Mouse (Mus musculus): ENCODE data around the gene Flna. TPM values are rescaled to one million over a fixed set of nuclear protein-coding genes. Genes with fewer than 3 reads are reported as not detected.
"Not testable (repeated sequence)": the region's sequence is repeated elsewhere in the genome, so short reads cannot be mapped to it uniquely, and the experiment has no call there.

The Flna gene
- polyA plus RNA-seq, 1 experiment = 28.9 TPM

DNA sequence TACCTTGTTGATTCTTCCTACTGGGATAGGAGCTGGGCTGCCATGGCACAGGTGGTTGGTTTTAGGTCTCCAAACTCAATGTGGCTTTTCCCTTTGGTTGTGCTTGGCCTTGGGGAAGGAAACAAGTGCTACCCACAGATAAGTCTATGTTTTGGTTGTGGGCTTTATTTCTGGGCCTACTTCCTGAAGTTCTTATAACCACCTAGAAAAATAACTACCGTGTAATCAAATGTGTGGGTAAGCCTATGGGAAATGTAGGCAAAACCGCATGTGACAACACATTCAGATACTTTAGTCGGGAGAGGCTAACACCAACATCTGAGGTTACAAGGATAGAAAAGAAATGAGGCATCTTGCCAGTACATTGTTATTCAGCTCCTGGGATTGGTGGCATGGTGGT lies 8.1 kb upstream of the Flna start:
- H3K27ac ChIP-seq (replicated peaks; ENCODE audit: low read depth, low read length) = no peak overlapping the region
- H3K4me1 ChIP-seq (ENCODE audit: control insufficient read depth, insufficient read depth, insufficient read length, low read length) = peaks cover 3% of the 10 kb centered on the region; the same call in 1 of the 2 replicates
- H3K4me3 ChIP-seq (ENCODE audit: insufficient read depth, low read depth, low read length) = no peak overlapping the region

DNA sequence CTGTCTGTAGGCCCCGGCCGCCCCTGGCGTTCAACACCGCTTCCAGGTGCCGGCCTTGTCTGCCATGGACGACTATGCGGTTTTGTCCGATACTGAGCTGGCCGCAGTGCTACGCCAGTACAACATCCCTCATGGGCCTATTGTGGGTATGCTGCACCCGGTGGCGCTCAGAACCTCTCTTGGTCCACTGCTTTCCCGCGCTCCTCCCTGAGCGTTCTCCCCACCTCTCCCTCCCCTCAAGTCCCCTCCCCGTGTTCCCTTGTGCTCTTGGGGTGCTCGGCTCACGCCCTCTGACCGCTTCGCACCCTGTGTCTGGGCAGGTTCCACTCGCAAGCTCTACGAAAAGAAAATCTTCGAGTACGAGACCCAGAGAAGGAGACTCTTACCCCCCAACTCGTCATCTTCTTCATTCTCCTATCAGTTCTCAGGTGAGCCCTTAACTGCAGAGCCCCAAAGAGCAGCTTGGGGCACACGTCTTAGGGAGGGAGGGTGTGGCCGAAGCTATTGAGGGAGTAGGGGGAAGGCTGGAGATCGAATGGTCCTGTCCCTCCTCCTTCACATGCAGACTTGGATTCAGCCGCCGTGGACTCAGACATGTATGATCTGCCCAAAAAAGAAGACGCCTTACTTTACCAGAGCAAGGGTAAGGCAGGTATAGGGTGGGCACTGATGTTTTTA lies 5.4 kb upstream of the Flna start:
- Histone ChIP-seq H3K4me1 (ENCODE audit: control insufficient read depth, insufficient read depth, insufficient read length, low read length) (peaks cover 3% of the 10 kb centered on the region; the same call in 1 of the 2 replicates), H3K4me3 (ENCODE audit: insufficient read depth, low read depth, low read length) (peak overlapping the region; percentile 88), H3K27ac (replicated peaks; ENCODE audit: low read depth, low read length) (peak overlapping the region; percentile 93)

GRCm38 (mm10) chrX:74254153-74254887 lies 4.7 kb upstream of the Flna start, which contains the start of gene Emd:
Gene Emd (plus strand): TSS chrX:74254687.
- H3K4me1 ChIP-seq (ENCODE audit: control insufficient read depth, insufficient read depth, insufficient read length, low read length) = peaks cover 3% of the 10 kb centered on the region; the same call in 1 of the 2 replicates
- peak within 1 kb of the TSS; percentile 93 for H3K27ac ChIP-seq (replicated peaks; ENCODE audit: low read depth, low read length)
- H3K4me3 ChIP-seq (ENCODE audit: insufficient read depth, low read depth, low read length) = peak within 1 kb of the TSS; percentile 88

DNA sequence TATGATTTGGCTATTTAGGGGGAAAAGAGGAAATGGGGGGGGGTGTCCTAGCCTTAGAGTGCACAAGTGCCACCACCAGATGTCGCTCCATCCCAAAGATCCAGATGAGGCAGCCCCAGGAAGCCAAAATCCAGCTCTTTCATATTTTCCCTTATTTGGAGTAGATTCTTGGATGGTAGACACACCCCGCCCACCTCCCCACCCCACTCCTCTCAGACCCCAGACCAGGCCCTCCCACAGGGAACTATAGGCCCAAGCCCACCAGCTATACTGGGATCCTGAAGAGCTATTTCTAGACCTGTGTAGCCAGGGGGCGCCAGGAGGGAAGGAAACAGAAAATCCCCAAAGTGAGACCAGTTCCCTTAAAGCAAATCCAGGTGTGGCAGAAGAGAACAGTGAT lies 969 bp downstream of the Flna start:
- H3K4me1 ChIP-seq (ENCODE audit: control insufficient read depth, insufficient read depth, insufficient read length, low read length) = no peaks in the 10 kb centered on the region
- peak overlapping the region; percentile 77 for H3K27ac ChIP-seq (replicated peaks; ENCODE audit: low read depth, low read length)
- peak overlapping the region; percentile 65 for H3K4me3 ChIP-seq (ENCODE audit: insufficient read depth, low read depth, low read length)

GRCm38 (mm10) chrX:74246693-74247092 lies 2.9 kb downstream of the Flna start:
- Histone ChIP-seq H3K4me3 (ENCODE audit: insufficient read depth, low read depth, low read length) (peak overlapping the region; percentile 71), H3K27ac (replicated peaks; ENCODE audit: low read depth, low read length) (peak overlapping the region; percentile 87), H3K4me1 (ENCODE audit: control insufficient read depth, insufficient read depth, insufficient read length, low read length) (no peaks in the 10 kb centered on the region)

GRCm38 (mm10) chrX:74246213-74246681 lies 3.4 kb downstream of the Flna start:
- H3K27ac ChIP-seq (replicated peaks; ENCODE audit: low read depth, low read length) = peak overlapping the region; percentile 89
- no peaks in the 10 kb centered on the region for H3K4me1 ChIP-seq (ENCODE audit: control insufficient read depth, insufficient read depth, insufficient read length, low read length)
- peak overlapping the region; percentile 72 for H3K4me3 ChIP-seq (ENCODE audit: insufficient read depth, low read depth, low read length)

- Histone ChIP-seq H3K4me3 (ENCODE audit: insufficient read depth, low read depth, low read length) (peak overlapping the region; percentile 72), H3K27ac (replicated peaks; ENCODE audit: low read depth, low read length) (peak overlapping the region; percentile 89), H3K4me1 (ENCODE audit: control insufficient read depth, insufficient read depth, insufficient read length, low read length) (no peaks in the 10 kb centered on the region)
These were observed 3.9 kb downstream of the Flna start for GRCm38 (mm10) chrX:74245687-74246086.

DNA sequence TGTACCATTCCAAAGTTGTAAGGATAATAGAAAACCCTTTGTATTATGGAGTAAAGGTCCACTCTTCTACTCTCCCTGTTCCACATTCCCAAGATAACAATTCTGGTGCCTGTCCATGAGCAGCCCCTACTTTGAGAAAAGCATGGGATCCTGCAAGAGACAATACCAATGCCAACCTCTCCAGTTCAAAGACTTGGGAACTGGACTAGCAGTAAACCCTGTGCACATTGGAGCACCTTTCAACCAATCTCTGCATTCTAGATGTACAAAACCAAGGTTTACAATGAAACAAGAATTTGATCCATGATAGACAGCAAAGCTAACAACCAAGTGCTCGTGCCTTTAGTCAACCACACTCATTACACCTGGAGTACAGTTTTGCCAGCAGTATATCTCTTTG lies 4.5 kb downstream of the Flna start:
- no peaks in the 10 kb centered on the region for H3K4me1 ChIP-seq (ENCODE audit: control insufficient read depth, insufficient read depth, insufficient read length, low read length)
- peak overlapping the region; percentile 85 for H3K27ac ChIP-seq (replicated peaks; ENCODE audit: low read depth, low read length)
- peak overlapping the region; percentile 72 for H3K4me3 ChIP-seq (ENCODE audit: insufficient read depth, low read depth, low read length)

- Histone ChIP-seq H3K4me3 (ENCODE audit: insufficient read depth, low read depth, low read length) (peak overlapping the region; percentile 72), H3K4me1 (ENCODE audit: control insufficient read depth, insufficient read depth, insufficient read length, low read length) (no peaks in the 10 kb centered on the region), H3K27ac (replicated peaks; ENCODE audit: low read depth, low read length) (peak overlapping the region; percentile 91)
These were observed 5.0 kb downstream of the Flna start for GRCm38 (mm10) chrX:74244614-74245083.

- H3K4me1 ChIP-seq (ENCODE audit: control insufficient read depth, insufficient read depth, insufficient read length, low read length) = no peaks in the 10 kb centered on the region
- H3K4me3 ChIP-seq (ENCODE audit: insufficient read depth, low read depth, low read length) = peak overlapping the region; percentile 59
These were observed 5.8 kb downstream of the Flna start for GRCm38 (mm10) chrX:74243807-74244206.

GRCm38 (mm10) chrX:74243396-74243795 lies 6.2 kb downstream of the Flna start:
- peak overlapping the region; percentile 91; the same call in 1 of the 2 replicates for H3K27ac ChIP-seq (replicated peaks; ENCODE audit: low read depth, low read length)
- peak overlapping the region; percentile 59; the same call in 1 of the 2 replicates for H3K4me3 ChIP-seq (ENCODE audit: insufficient read depth, low read depth, low read length)
- no peaks in the 10 kb centered on the region for H3K4me1 ChIP-seq (ENCODE audit: control insufficient read depth, insufficient read depth, insufficient read length, low read length)

More at GRCm38 (mm10) chrX:74243807-74244206, 5.8 kb downstream of the Flna start:
- H3K27ac ChIP-seq (replicated peaks; ENCODE audit: low read depth, low read length) = peak overlapping the region; percentile 91

GRCm38 (mm10) chrX:74240332-74240731 lies 9.3 kb downstream of the Flna start:
- Histone ChIP-seq H3K4me1 (ENCODE audit: control insufficient read depth, insufficient read depth, insufficient read length, low read length) (no peaks in the 10 kb centered on the region), H3K4me3 (ENCODE audit: insufficient read depth, low read depth, low read length) (no peak overlapping the region), H3K27ac (replicated peaks; ENCODE audit: low read depth, low read length) (no peak overlapping the region)

GRCm38 (mm10) chrX:74233196-74233595 lies 16.4 kb downstream of the Flna start:
- no peak overlapping the region for H3K27ac ChIP-seq (replicated peaks; ENCODE audit: low read depth, low read length)
- no peak overlapping the region for H3K4me3 ChIP-seq (ENCODE audit: insufficient read depth, low read depth, low read length)
- no peaks in the 10 kb centered on the region for H3K4me1 ChIP-seq (ENCODE audit: control insufficient read depth, insufficient read depth, insufficient read length, low read length)

DNA sequence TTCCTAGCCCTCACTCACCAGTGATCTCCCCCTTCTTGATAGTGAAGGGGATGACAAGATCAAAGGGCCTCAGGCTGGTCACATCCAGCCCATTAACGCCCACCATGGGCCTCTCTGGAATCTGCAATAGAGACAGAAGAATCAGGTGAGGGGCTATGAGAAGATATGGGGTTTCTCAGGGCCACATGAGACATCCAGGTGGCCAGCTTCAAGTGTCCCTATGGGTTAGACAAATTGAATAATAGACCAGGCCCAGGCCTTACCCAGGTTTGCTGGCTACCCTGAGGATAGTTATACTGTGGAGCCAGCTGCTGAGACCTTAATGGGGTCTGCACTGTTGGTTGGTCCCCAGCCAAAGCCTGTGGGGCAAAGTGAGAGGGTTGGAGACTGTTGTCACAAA lies 19.6 kb downstream of the Flna start:
- H3K4me1 ChIP-seq (ENCODE audit: control insufficient read depth, insufficient read depth, insufficient read length, low read length) = no peaks in the 10 kb centered on the region
- no peak overlapping the region for H3K4me3 ChIP-seq (ENCODE audit: insufficient read depth, low read depth, low read length)
- H3K27ac ChIP-seq (replicated peaks; ENCODE audit: low read depth, low read length) = no peak overlapping the region

DNA sequence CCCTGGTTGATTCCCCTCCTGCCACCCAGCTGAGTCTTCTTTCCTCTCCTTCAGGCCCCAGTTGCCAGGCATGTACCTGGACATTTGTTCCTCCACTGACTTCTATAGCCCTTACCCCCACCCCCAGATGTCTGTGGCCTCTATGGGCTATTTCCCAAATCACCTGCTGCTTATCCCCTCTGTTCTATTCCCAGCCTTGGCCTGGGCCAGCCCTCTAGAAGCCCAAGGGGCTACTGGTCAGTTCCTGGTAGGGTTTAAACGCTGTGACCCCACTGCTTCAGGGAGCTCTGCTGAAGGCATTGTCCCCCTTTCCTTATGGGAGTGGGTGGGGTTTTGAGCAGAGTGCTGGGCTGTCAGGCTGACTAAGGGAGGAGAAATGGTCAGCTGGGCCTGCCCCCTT lies 29.5 kb downstream of the Flna start:
- not testable (repeated sequence) for H3K4me3 ChIP-seq (ENCODE audit: insufficient read depth, low read depth, low read length); H3K27ac ChIP-seq (replicated peaks; ENCODE audit: low read depth, low read length); H3K4me1 ChIP-seq (ENCODE audit: control insufficient read depth, insufficient read depth, insufficient read length, low read length)

All from brown adipose tissue, adult 24 weeks (tissue).